Mouse (Mus musculus): Measurements from ENCODE around the gene Gpr141. TPM values are rescaled to one million over a fixed set of nuclear protein-coding genes. Genes with fewer than 3 reads are reported as not detected.

Gene Gpr141
- 0.05 and 0.06 TPM in 2 replicates for polyA plus RNA-seq (2016; fragmentation: Nextera tagmentation; extraction: Ambion mirVana)

- H3K4me1 ChIP-seq, result no peaks in the 10 kb centered on the region
- 61% methylated on average over 3 of the region's 3 CpGs for WGBS
- DNase-seq (ENCODE audit: low spot score), result no peak
Measured at GRCm38 (mm10) chr13:19824071-19824470, at the start of gene Gpr141. Gpr141 (minus strand) TSS chr13:19824257.

GRCm38 (mm10) chr13:19864241-19864640 lies 40.2 kb upstream of the Gpr141 start:
- no peak for DNase-seq (ENCODE audit: low spot score)
- Histone ChIP-seq H3K4me3 (no peak overlapping the region), H3K27me3 (ENCODE audit: low read depth, poor library complexity, severe bottlenecking) (peaks cover 60% of the 10 kb centered on the region)

More at GRCm38 (mm10) chr13:19824071-19824470, at the start of gene Gpr141:
- no peaks in the 10 kb centered on the region for H3K27me3 ChIP-seq (ENCODE audit: low read depth, poor library complexity, severe bottlenecking)
- H3K36me3 ChIP-seq, result no peaks in the 10 kb centered on the region
- no peak within 1 kb of the TSS for H3K4me3 ChIP-seq
- H3K27ac ChIP-seq (replicated peaks), result no peak within 1 kb of the TSS
- no peaks in the 10 kb centered on the region for H3K9me3 ChIP-seq (replicated peaks)

GRCm38 (mm10) chr13:19854629-19855333 lies 30.7 kb upstream of the Gpr141 start:
- no peak overlapping the region for H3K27ac ChIP-seq (replicated peaks)
- H3K4me1 ChIP-seq, result no peaks in the 10 kb centered on the region
- H3K27me3 ChIP-seq (ENCODE audit: low read depth, poor library complexity, severe bottlenecking), result peaks cover 53% of the 10 kb centered on the region
- H3K9me3 ChIP-seq (replicated peaks), result no peaks in the 10 kb centered on the region
- no peak overlapping the region for H3K4me3 ChIP-seq
- no peak for DNase-seq (ENCODE audit: low spot score)
- WGBS, result 83% methylated on average over 9 of the region's 9 CpGs
- no peaks in the 10 kb centered on the region for H3K36me3 ChIP-seq

More at GRCm38 (mm10) chr13:19864241-19864640, 40.2 kb upstream of the Gpr141 start:
- no peaks in the 10 kb centered on the region for H3K36me3 ChIP-seq
- H3K27ac ChIP-seq (replicated peaks), result no peak overlapping the region
- no peaks in the 10 kb centered on the region for H3K9me3 ChIP-seq (replicated peaks)
- H3K4me1 ChIP-seq, result no peaks in the 10 kb centered on the region

- Histone ChIP-seq H3K4me3 (no peak overlapping the region), H3K4me1 (no peaks in the 10 kb centered on the region), H3K36me3 (no peaks in the 10 kb centered on the region), H3K9me3 (replicated peaks) (no peaks in the 10 kb centered on the region), H3K27me3 (ENCODE audit: low read depth, poor library complexity, severe bottlenecking) (peaks cover 53% of the 10 kb centered on the region), H3K27ac (replicated peaks) (no peak overlapping the region)
- no peak for DNase-seq (ENCODE audit: low spot score)
- 81% methylated on average over 2 of the region's 2 CpGs for WGBS
Measured at GRCm38 (mm10) chr13:19854049-19854448, 30.0 kb upstream of the Gpr141 start.

GRCm38 (mm10) chr13:19843448-19843847 lies 19.4 kb upstream of the Gpr141 start:
- WGBS, result 92% methylated on average over 2 of the region's 2 CpGs
- Histone ChIP-seq H3K27me3 (ENCODE audit: low read depth, poor library complexity, severe bottlenecking) (no peaks in the 10 kb centered on the region), H3K27ac (replicated peaks) (no peak overlapping the region), H3K4me3 (no peak overlapping the region), H3K9me3 (replicated peaks) (no peaks in the 10 kb centered on the region), H3K4me1 (no peaks in the 10 kb centered on the region), H3K36me3 (no peaks in the 10 kb centered on the region)
- no peak for DNase-seq (ENCODE audit: low spot score)

GRCm38 (mm10) chr13:19842707-19843106 lies 18.6 kb upstream of the Gpr141 start:
- Histone ChIP-seq H3K27ac (replicated peaks) (no peak overlapping the region), H3K4me3 (no peak overlapping the region), H3K27me3 (ENCODE audit: low read depth, poor library complexity, severe bottlenecking) (no peaks in the 10 kb centered on the region), H3K4me1 (no peaks in the 10 kb centered on the region), H3K36me3 (no peaks in the 10 kb centered on the region), H3K9me3 (replicated peaks) (no peaks in the 10 kb centered on the region)
- no peak for DNase-seq (ENCODE audit: low spot score)
- 91% methylated on average over 3 of the region's 3 CpGs for WGBS

- no peak for DNase-seq (ENCODE audit: low spot score)
- Histone ChIP-seq H3K27me3 (ENCODE audit: low read depth, poor library complexity, severe bottlenecking) (no peaks in the 10 kb centered on the region), H3K9me3 (replicated peaks) (no peaks in the 10 kb centered on the region), H3K27ac (replicated peaks) (no peak overlapping the region), H3K4me3 (no peak overlapping the region), H3K4me1 (no peaks in the 10 kb centered on the region), H3K36me3 (no peaks in the 10 kb centered on the region)
- 82% methylated on average over 5 of the region's 5 CpGs for WGBS
Measured at GRCm38 (mm10) chr13:19841615-19842014, 17.6 kb upstream of the Gpr141 start.

- no peak overlapping the region for H3K27ac ChIP-seq (replicated peaks)
- no peaks in the 10 kb centered on the region for H3K9me3 ChIP-seq (replicated peaks)
- 87% methylated on average over 1 of the region's 1 CpGs for WGBS
- H3K4me3 ChIP-seq, result no peak overlapping the region
- H3K36me3 ChIP-seq, result no peaks in the 10 kb centered on the region
- DNase-seq (ENCODE audit: low spot score), result no peak
- H3K27me3 ChIP-seq (ENCODE audit: low read depth, poor library complexity, severe bottlenecking), result no peaks in the 10 kb centered on the region
- H3K4me1 ChIP-seq, result no peaks in the 10 kb centered on the region
Measured at GRCm38 (mm10) chr13:19840206-19840605, 16.1 kb upstream of the Gpr141 start.

GRCm38 (mm10) chr13:19830560-19830959 lies 6.5 kb upstream of the Gpr141 start:
- 94% methylated on average over 4 of the region's 4 CpGs for WGBS
- Histone ChIP-seq H3K36me3 (no peaks in the 10 kb centered on the region), H3K27me3 (ENCODE audit: low read depth, poor library complexity, severe bottlenecking) (no peaks in the 10 kb centered on the region), H3K4me3 (no peak overlapping the region), H3K9me3 (replicated peaks) (no peaks in the 10 kb centered on the region), H3K27ac (replicated peaks) (no peak overlapping the region), H3K4me1 (no peaks in the 10 kb centered on the region)
- no peak for DNase-seq (ENCODE audit: low spot score)

GRCm38 (mm10) chr13:19828095-19828494 lies 4.0 kb upstream of the Gpr141 start:
- H3K27ac ChIP-seq (replicated peaks), result no peak overlapping the region
- 91% methylated on average over 2 of the region's 2 CpGs for whole genome bisulfite sequencing
- H3K9me3 ChIP-seq (replicated peaks), result no peaks in the 10 kb centered on the region
- no peaks in the 10 kb centered on the region for H3K4me1 ChIP-seq
- no peak for DNase-seq (ENCODE audit: low spot score)
- H3K36me3 ChIP-seq, result no peaks in the 10 kb centered on the region
- H3K4me3 ChIP-seq, result no peak overlapping the region
- H3K27me3 ChIP-seq (ENCODE audit: low read depth, poor library complexity, severe bottlenecking), result no peaks in the 10 kb centered on the region

- Histone ChIP-seq H3K4me1 (no peaks in the 10 kb centered on the region), H3K27me3 (ENCODE audit: low read depth, poor library complexity, severe bottlenecking) (no peaks in the 10 kb centered on the region), H3K4me3 (no peak overlapping the region), H3K36me3 (no peaks in the 10 kb centered on the region), H3K9me3 (replicated peaks) (no peaks in the 10 kb centered on the region), H3K27ac (replicated peaks) (no peak overlapping the region)
- DNase-seq (ENCODE audit: low spot score), result no peak
Measured at GRCm38 (mm10) chr13:19821639-19822038, 2.4 kb downstream of the Gpr141 start.

GRCm38 (mm10) chr13:19819926-19820325 lies 4.1 kb downstream of the Gpr141 start:
- Histone ChIP-seq H3K4me1 (no peaks in the 10 kb centered on the region), H3K36me3 (no peaks in the 10 kb centered on the region), H3K4me3 (no peak overlapping the region), H3K9me3 (replicated peaks) (no peaks in the 10 kb centered on the region), H3K27ac (replicated peaks) (no peak overlapping the region), H3K27me3 (ENCODE audit: low read depth, poor library complexity, severe bottlenecking) (no peaks in the 10 kb centered on the region)
- 92% methylated on average over 4 of the region's 4 CpGs for WGBS
- no peak for DNase-seq (ENCODE audit: low spot score)

GRCm38 (mm10) chr13:19819243-19819642 lies 4.8 kb downstream of the Gpr141 start:
- Histone ChIP-seq H3K27ac (replicated peaks) (no peak overlapping the region), H3K27me3 (ENCODE audit: low read depth, poor library complexity, severe bottlenecking) (no peaks in the 10 kb centered on the region), H3K4me3 (no peak overlapping the region), H3K4me1 (no peaks in the 10 kb centered on the region), H3K36me3 (no peaks in the 10 kb centered on the region), H3K9me3 (replicated peaks) (no peaks in the 10 kb centered on the region)
- no peak for DNase-seq (ENCODE audit: low spot score)
- 45% methylated on average over 2 of the region's 2 CpGs for WGBS
